Mouse (Mus musculus) intestine, embryonic 15.5 days (tissue): ENCODE data around the gene Med13l. TPM values are rescaled to one million over a fixed set of nuclear protein-coding genes. Genes with fewer than 3 reads are reported as not detected.

Source experiments
- ATAC-seq: fragments of 200-750 bp; cut with Nextera tagmentation; 2 replicates; pipeline ENCODE4 v1.8.0; 2017; ENCODE audit warnings: moderate TSS enrichment, moderate library complexity
- H3K27ac ChIP-seq: fragments of 300-500 bp; sonication (generic); 2 replicates; pipeline ENCODE4 v1.5.1; 2015; ENCODE audit warnings: mild to moderate bottlenecking, inconsistent platforms
- H3K27me3 ChIP-seq: fragments of 300-500 bp; sonication (generic); replicated peaks from 2 replicates; pipeline ENCODE4 v1.6.1; 2015; ENCODE audit warnings: inconsistent platforms
- H3K36me3 ChIP-seq: fragments of 300-500 bp; sonication (generic); 2 replicates; pipeline ENCODE4 v1.6.1; 2015; ENCODE audit warnings: inconsistent platforms
- H3K4me1 ChIP-seq: fragments of 300-500 bp; sonication (generic); replicated peaks from 2 replicates; pipeline ENCODE4 v1.6.1; 2015; ENCODE audit warnings: inconsistent platforms
- H3K4me2 ChIP-seq: fragments of 300-500 bp; sonication (generic); replicated peaks from 2 replicates; pipeline ENCODE4 v1.6.1; 2015; ENCODE audit warnings: mild to moderate bottlenecking, inconsistent platforms
- H3K4me3 ChIP-seq: fragments of 300-500 bp; sonication (generic); replicated peaks from 2 replicates; pipeline ENCODE4 v1.5.1; 2015; ENCODE audit warnings: inconsistent platforms
- H3K9ac ChIP-seq: fragments of 300-500 bp; sonication (generic); 2 replicates; pipeline ENCODE4 v1.6.1; 2015; ENCODE audit warnings: inconsistent platforms
- H3K9me3 ChIP-seq: fragments of 300-500 bp; sonication (generic); 2 replicates; pipeline ENCODE4 v1.6.1; 2016; ENCODE audit warnings: inconsistent platforms
- WGBS: fragments of 180-500 bp; shearing (Covaris S2); methylation state at CpG from one replicate; pipeline ENCODE4 v1.1.7; 2015; 5-methylcytosine and 5-hydroxymethylcytosine counted together
- polyA plus RNA-seq: library from polyadenylated mRNA; unstranded; fragments of >200 nt; fragmentation: Nextera tagmentation; extraction: Ambion mirVana; gene quantifications from 2 replicates; pipeline ENCODE4 v1.2.1, GENCODE M21; 2015

The Med13l gene
- polyA plus RNA-seq, 1 experiment from 2014 or later, result 10.0 TPM

DNA sequence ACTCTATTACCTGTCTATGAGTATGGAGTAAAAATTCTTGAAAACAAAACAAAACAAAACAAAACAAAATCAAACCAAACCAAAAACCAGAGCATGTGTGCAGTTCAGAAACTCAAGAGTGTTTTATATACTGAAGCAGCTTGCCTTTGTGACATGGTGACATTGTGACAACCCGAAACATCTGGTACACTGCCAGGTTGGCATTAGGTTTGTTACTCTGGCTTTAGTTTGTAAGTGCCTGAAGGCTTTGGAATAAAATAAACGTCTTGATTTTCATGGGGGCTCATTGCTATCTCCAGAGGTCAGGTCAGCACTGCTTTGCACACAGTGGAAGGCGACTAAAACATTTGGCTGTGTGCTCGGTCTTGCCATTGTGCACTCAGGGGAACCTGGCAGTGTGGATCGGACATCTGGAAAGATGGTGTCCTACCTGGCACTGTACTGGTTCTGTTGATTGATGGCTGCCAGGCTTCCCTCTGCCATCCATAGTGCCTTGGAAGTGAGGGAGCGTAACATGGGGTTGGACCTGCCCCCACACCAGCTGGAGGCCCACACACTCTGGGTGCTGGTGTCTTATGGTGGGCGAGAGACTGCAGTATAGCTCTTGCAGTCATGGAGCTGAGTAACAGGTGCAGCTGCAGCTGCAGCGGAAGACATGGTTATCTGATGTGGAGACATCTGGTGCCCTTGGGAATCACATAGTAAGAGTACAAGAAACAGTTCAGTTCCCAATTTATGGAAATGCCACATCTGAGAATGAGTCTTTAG is 115.9 kb downstream of the Med13l start:
- no peak overlapping the region for H3K4me3 ChIP-seq
- no peak overlapping the region for H3K9ac ChIP-seq
- no peaks in the 10 kb centered on the region for H3K27me3 ChIP-seq
- 82% methylated on average over 8 of the region's 8 CpGs for WGBS
- H3K27ac ChIP-seq, result no peak overlapping the region
- ATAC-seq, result no peak
- H3K4me1 ChIP-seq, result peaks cover 38% of the 10 kb centered on the region
- no peak overlapping the region for H3K4me2 ChIP-seq
- no peaks in the 10 kb centered on the region for H3K9me3 ChIP-seq
- 0 out of 2 replicates have a peak, but pooled peaks cover 3% of the 10 kb centered on the region for H3K36me3 ChIP-seq

DNA sequence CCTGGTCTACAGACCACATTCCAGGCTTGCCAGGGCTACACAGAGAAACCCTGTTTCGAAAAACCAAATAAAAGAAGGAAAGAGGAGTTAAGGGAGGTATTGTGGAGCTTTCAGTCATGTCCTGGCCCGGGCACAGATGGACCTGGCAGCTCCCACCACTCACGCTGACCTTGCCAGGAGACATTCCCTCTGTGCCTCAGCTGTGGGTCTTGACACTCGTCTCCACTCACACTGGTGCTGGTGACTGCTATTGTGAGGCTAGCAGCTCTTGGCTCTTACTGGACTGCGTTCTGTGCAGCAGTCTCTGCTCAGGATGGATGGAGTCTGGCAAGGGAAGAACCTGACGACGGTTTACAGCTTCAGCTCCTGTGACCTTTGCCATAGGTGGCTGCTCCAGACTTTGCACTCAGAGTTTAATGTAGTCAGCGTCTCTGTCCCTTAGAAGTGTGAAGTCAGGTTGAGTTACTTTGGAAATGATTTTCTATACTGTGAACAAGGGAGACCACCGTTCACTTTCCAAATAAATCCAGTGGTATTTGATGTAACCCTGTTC is 118.9 kb downstream of the Med13l start:
- Histone ChIP-seq H3K27ac (no peak overlapping the region), H3K4me2 (no peak overlapping the region), H3K27me3 (no peaks in the 10 kb centered on the region), H3K36me3 (peaks cover 12% of the 10 kb centered on the region), H3K9ac (no peak overlapping the region), H3K4me3 (no peak overlapping the region), H3K4me1 (peaks cover 26% of the 10 kb centered on the region), H3K9me3 (no peaks in the 10 kb centered on the region)
- 56% methylated on average over 9 of the region's 9 CpGs for WGBS
- no peak for ATAC-seq

DNA sequence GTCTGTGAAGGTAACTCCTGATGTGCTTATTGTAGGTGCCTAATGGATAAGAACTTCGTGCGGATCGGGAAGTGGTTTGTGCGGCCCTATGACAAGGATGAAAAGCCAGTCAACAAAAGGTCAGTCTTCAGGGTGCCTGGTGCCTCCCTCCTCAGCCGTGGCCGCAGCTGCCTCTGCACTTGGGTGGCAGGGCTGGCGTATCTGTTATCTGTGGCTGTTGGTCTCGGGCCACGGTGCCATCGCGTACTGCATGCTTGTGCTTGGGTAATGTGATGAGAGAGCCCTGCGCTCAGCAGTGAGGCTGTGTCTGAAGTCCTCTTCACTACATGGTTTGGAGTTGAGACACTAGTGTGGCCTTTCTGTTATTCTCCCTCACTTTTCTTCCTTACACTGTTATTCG is 120.4 kb downstream of the Med13l start:
- no peak overlapping the region for H3K4me2 ChIP-seq
- WGBS, result 85% methylated on average over 13 of the region's 13 CpGs
- no peaks in the 10 kb centered on the region for H3K9me3 ChIP-seq
- peaks cover 24% of the 10 kb centered on the region for H3K4me1 ChIP-seq
- H3K27me3 ChIP-seq, result no peaks in the 10 kb centered on the region
- no peak for ATAC-seq
- H3K9ac ChIP-seq, result no peak overlapping the region
- H3K4me3 ChIP-seq, result no peak overlapping the region
- no peak overlapping the region for H3K27ac ChIP-seq
- H3K36me3 ChIP-seq, result peaks cover 12% of the 10 kb centered on the region

DNA sequence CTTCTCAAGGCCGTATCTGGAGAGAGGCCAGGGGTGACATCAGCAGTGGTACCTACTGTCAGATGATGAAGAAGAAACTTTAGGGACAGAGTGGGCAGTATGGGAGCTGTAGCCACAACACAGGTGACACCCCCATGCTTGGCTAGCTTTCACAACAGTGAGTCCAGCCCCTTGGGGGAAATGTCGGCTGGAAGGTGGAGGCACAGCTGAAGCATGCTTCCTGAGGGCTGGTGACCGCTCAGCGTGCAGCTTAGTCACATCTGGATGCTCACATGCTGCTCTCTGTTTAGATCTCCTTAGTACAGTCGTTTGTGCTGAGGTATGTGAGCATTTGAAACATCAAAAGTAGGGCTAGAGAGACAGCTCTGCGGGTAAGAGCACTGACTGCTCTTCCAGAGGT is 121.5 kb downstream of the Med13l start:
- Histone ChIP-seq H3K4me2 (no peak overlapping the region), H3K4me1 (peaks cover 22% of the 10 kb centered on the region), H3K9ac (no peak overlapping the region), H3K27ac (no peak overlapping the region), H3K27me3 (no peaks in the 10 kb centered on the region), H3K9me3 (no peaks in the 10 kb centered on the region), H3K36me3 (peaks cover 12% of the 10 kb centered on the region), H3K4me3 (no peak overlapping the region)
- no peak for ATAC-seq
- 84% methylated on average over 6 of the region's 6 CpGs for WGBS

DNA sequence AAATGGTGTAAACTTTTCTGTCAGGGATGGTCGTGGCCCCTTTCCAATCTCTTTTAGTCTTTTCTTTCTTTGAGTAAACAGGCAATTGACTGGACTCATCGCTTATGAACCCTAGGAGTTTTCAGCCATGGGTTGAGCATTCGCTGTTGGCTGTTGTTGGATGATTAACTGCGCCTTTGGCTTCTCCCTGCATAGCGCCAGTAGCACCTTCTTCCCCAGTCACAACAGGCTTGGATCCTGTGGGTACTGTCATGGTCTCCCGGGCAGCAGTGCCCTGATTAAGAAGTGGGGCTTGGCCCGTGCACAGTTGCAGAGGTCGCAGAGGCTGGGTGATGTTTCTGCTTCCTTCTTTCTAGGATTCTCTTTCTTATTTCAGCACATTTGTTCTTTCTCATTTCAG is 124.7 kb downstream of the Med13l start:
- WGBS, result 52% methylated on average over 8 of the region's 8 CpGs
- no peaks in the 10 kb centered on the region for H3K27me3 ChIP-seq
- H3K4me1 ChIP-seq, result peaks cover 22% of the 10 kb centered on the region
- no peak overlapping the region for H3K4me2 ChIP-seq
- H3K9ac ChIP-seq, result no peak overlapping the region
- H3K4me3 ChIP-seq, result no peak overlapping the region
- H3K36me3 ChIP-seq, result peaks cover 12% of the 10 kb centered on the region
- H3K9me3 ChIP-seq, result no peaks in the 10 kb centered on the region
- ATAC-seq, result no peak
- 0 out of 2 replicates have a peak overlapping the region, but pooled peaks have one; percentile 2 for H3K27ac ChIP-seq

DNA sequence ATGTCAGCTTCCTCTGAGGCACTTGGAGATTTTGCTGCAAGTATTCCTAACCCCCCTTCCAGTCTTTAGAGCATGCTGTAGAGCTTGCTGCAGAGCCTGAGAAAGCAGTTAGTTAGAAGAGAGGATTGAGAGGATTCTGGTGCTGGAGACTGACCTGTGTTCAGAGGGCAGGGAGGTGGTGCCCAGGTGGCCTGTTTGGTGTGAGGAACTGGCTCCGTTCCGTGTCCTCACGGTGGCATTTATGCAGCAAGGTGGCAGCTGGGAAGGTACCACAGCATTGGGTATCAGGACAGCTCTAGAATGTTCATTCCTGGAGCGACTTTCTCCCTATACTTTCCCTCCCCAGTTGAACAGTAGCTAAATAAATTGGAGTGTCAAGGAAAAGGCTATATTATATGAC is 125.5 kb downstream of the Med13l start:
- Histone ChIP-seq H3K9ac (no peak overlapping the region), H3K4me1 (peaks cover 22% of the 10 kb centered on the region), H3K27me3 (no peaks in the 10 kb centered on the region), H3K4me3 (no peak overlapping the region), H3K36me3 (peaks cover 8% of the 10 kb centered on the region), H3K4me2 (no peak overlapping the region), H3K27ac (no peak overlapping the region), H3K9me3 (no peaks in the 10 kb centered on the region)
- WGBS, result 90% methylated on average over 4 of the region's 4 CpGs
- no peak for ATAC-seq

DNA sequence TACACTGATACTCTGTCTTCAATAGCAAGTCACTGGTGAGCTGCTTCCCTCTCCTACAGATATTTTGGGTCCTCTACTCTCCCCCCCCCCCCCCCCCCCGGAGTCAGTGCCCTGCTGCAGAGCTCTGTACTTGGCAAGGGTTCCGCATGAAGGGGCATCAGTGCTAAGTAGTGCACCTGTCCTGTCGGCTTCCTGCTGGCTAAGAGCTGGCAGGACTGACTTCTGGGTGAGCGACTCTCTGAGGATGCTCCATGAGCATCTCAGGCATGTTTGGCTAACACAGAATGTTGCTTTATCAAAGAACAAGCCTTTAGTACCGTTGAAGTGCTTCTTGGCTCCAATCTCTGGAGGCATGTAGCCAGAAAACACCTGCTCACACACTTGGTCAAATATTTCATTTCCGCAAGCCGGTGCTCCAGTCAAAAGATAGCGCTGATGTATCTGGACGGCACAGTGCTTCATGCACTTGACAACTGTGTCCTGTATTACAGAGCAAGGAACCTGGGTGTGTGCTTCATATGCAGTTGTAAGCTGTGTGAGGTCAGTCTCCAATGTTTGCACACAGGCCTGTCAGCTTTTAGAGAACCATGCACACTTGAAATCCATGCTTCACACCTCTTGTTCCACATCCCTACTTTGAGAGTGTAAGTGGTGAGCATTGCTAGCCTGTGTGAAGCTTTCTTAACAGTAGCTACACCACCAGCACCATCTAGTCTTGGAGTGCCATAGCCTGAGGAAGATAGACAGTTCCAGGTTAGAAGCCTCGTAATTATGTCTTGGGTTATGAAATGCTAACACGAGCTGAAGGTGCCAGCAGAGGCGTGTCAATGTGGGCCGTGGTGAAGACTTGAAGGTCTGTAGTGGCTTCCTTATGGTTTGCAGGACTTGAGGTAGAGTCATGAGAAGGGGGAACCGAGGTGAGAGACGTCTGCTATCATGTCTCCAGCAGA is 128.7 kb downstream of the Med13l start:
- no peak overlapping the region for H3K4me3 ChIP-seq
- peaks cover 28% of the 10 kb centered on the region for H3K4me1 ChIP-seq
- H3K4me2 ChIP-seq, result no peak overlapping the region
- no peak overlapping the region for H3K27ac ChIP-seq
- H3K9ac ChIP-seq, result no peak overlapping the region
- ATAC-seq, result no peak
- no peaks in the 10 kb centered on the region for H3K27me3 ChIP-seq
- WGBS, result 70% methylated on average over 15 of the region's 15 CpGs
- no peaks in the 10 kb centered on the region for H3K9me3 ChIP-seq
- H3K36me3 ChIP-seq, result no peaks in the 10 kb centered on the region

DNA sequence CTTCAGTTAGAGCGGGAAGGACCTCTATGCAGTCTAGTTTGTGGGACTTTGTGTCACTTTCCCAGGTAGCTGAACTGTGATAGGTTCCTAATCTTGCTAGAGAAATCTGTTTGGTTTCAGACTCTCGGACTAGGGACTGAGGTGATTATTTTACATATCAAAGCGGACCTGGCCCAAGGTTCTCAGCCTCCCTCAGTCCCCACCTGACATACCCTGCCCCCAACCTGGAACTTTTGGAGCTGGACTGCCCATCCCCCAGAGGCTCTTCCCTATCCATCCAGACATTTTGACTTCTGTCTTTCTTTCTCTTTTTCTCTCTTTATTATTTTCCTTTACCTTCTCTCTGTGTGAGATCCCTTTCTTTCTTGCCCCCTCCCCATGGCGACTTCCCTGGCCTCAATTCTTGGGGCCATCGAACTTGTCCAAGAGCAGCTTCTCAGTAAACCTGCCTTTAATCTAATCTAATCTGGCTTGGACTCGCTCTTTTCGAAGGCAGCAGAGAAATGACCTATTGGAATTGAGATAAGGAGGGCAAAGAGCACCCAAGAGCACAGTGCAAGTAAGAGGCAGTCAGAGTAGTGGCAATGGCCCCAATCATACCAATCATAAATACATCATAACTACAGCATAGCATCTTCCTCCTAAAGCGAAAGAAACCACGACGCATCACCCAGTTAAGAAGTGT is 130.7 kb downstream of the Med13l start:
- H3K4me2 ChIP-seq, result peak overlapping the region; percentile 45
- H3K4me1 ChIP-seq, result peaks cover 20% of the 10 kb centered on the region
- no peaks in the 10 kb centered on the region for H3K36me3 ChIP-seq
- H3K9me3 ChIP-seq, result no peaks in the 10 kb centered on the region
- H3K9ac ChIP-seq, result no peak overlapping the region
- 0 out of 2 replicates have a peak overlapping the region, but pooled peaks have one; percentile 8 for H3K4me3 ChIP-seq
- peak; percentile 81 for ATAC-seq
- WGBS, result 68% methylated on average over 10 of the region's 10 CpGs
- H3K27me3 ChIP-seq, result no peaks in the 10 kb centered on the region
- H3K27ac ChIP-seq, result peak overlapping the region; percentile 48

DNA sequence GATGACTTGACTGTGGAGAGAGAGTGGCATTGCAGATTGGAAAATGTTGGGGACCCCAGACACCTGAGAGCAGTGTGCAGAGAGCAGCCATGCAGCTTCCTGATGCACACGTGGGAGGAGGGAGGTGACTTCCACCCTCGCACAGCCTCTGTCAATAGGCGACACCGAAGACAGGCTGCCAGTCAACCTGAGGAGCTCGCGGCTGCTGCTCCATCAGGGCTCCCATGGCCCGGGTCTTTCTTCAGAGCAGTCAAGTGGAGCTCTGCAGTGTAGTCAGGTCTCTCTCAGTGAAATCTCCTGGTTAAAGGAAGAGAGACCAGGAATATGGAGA is 131.2 kb downstream of the Med13l start:
- Histone ChIP-seq H3K9me3 (no peaks in the 10 kb centered on the region), H3K4me1 (peaks cover 24% of the 10 kb centered on the region), H3K4me3 (0 out of 2 replicates have a peak overlapping the region, but pooled peaks have one; percentile 8), H3K4me2 (peak overlapping the region; percentile 45), H3K9ac (no peak overlapping the region), H3K27ac (peak overlapping the region; percentile 37; the same call in 1 of the 2 replicates), H3K36me3 (no peaks in the 10 kb centered on the region), H3K27me3 (no peaks in the 10 kb centered on the region)
- WGBS, result 49% methylated on average over 7 of the region's 7 CpGs
- ATAC-seq, result peak; percentile 70

DNA sequence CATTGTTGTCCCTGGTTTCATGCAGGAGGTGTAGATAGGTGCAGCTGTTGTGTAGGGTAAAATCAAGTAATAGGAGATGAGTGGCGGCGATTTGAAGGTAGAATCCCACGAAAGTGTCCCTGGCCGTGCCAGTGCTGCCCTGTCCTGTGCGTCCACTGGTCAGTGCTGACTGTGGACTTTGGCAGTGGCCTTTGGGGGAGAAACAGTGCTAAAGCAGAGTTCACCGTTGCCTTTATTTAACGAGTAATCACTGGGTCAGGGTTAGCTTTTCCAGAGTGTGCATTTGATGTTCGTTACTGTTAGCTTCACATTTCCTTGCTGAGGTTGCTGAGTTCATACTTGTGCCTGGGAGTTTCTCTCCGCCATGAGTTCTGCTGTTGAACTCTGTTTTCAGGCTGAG is 133.5 kb downstream of the Med13l start:
- no peak overlapping the region for H3K9ac ChIP-seq
- ATAC-seq, result no peak
- 90% methylated on average over 9 of the region's 9 CpGs for WGBS
- H3K27me3 ChIP-seq, result no peaks in the 10 kb centered on the region
- peaks cover 22% of the 10 kb centered on the region for H3K4me1 ChIP-seq
- no peak overlapping the region for H3K4me3 ChIP-seq
- no peak overlapping the region for H3K27ac ChIP-seq
- no peak overlapping the region for H3K4me2 ChIP-seq
- no peaks in the 10 kb centered on the region for H3K9me3 ChIP-seq
- H3K36me3 ChIP-seq, result no peaks in the 10 kb centered on the region

DNA sequence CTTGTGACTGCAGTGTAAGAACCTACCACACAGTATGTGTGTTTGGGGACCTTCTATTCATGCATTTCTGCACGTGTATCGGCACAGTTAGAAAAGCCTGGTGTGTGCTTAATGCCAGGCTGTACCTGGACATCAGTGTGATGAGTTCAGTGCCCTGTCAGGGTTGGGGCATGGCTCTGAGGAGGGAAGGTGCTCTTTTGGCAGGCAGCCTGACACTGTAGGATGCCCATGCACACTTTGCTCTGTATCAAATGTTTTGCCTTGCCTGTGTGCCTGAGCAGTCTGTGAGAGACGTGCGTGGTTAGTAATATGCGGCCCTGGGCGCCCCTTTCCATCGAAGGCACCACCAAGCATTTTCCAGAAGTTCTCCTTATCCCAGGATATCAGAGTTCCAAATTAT is 136.6 kb downstream of the Med13l start:
- 89% methylated on average over 7 of the region's 7 CpGs for WGBS
- ATAC-seq, result no peak

DNA sequence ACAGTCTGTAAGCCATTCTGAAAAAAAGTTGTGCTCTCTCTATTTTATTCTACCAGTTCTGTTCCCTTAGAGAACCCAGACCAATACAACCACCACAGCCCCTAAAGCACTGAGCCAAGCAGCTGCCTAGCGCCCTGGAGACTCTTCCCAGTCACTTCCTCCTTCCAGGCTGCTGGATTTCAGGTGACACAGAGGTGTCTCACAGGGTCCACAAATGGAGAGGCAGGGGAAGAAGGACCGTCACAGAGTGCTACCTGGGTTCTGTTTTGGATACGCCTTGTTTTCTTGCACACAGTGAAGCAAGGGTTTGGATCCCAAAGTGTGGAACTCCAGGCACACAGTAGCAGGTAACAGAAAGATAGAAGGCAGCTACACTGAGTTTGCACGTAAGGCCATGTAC is 140.5 kb downstream of the Med13l start:
- ATAC-seq, result no peak
- H3K27me3 ChIP-seq, result no peaks in the 10 kb centered on the region
- H3K9me3 ChIP-seq, result no peaks in the 10 kb centered on the region
- H3K27ac ChIP-seq, result no peak overlapping the region
- no peak overlapping the region for H3K9ac ChIP-seq
- peaks cover 30% of the 10 kb centered on the region for H3K4me1 ChIP-seq
- 79% methylated on average over 4 of the region's 4 CpGs for WGBS
- H3K4me2 ChIP-seq, result no peak overlapping the region
- H3K36me3 ChIP-seq, result no peaks in the 10 kb centered on the region
- H3K4me3 ChIP-seq, result no peak overlapping the region

More for the DNA sequence above, 136.6 kb downstream of the Med13l start:
- H3K4me3 ChIP-seq, result no peak overlapping the region
- H3K27ac ChIP-seq, result no peak overlapping the region
- no peak overlapping the region for H3K4me2 ChIP-seq
- H3K27me3 ChIP-seq, result no peaks in the 10 kb centered on the region
- no peaks in the 10 kb centered on the region for H3K36me3 ChIP-seq
- H3K4me1 ChIP-seq, result peaks cover 18% of the 10 kb centered on the region; the same call in 1 of the 2 replicates
- H3K9me3 ChIP-seq, result no peaks in the 10 kb centered on the region
- H3K9ac ChIP-seq, result no peak overlapping the region
